Mouse (Mus musculus): ENCODE measurements around the gene Cnpy4.

Cnpy4 gene

GRCm38 (mm10) chr5:138186950-138187638, at the start of gene Cnpy4, which contains the start of gene Taf6:
Cnpy4 (plus strand) TSS chr5:138187485.
Taf6 (minus strand) TSS chr5:138187451.
- no peak for DNase-seq (ENCODE audit: low read depth, low spot score)

- DNase-seq (ENCODE audit: low read depth, low spot score): no peak
These were observed 49.2 kb upstream of the Cnpy4 start for GRCm38 (mm10) chr5:138137935-138138549.

- no peak for DNase-seq (ENCODE audit: low read depth, low spot score)
These were observed 48.7 kb upstream of the Cnpy4 start for GRCm38 (mm10) chr5:138138585-138138984.

- no peak for DNase-seq (ENCODE audit: low read depth, low spot score)
These were observed 32.9 kb upstream of the Cnpy4 start for GRCm38 (mm10) chr5:138154390-138154789.

GRCm38 (mm10) chr5:138155443-138155976, 31.8 kb upstream of the Cnpy4 start, which contains the start of gene Zfp113:
Zfp113 (minus strand) TSS chr5:138155744.
- peak; percentile 85 for DNase-seq (ENCODE audit: low read depth, low spot score)

- no peak for DNase-seq (ENCODE audit: low read depth, low spot score)
These were observed 27.0 kb upstream of the Cnpy4 start for GRCm38 (mm10) chr5:138160224-138160762.

GRCm38 (mm10) chr5:138160842-138161665, 26.2 kb upstream of the Cnpy4 start, which contains the start of gene Cops6:
Cops6 (plus strand) TSS chr5:138161071.
- no peak for DNase-seq (ENCODE audit: low read depth, low spot score)

- DNase-seq (ENCODE audit: low read depth, low spot score): no peak
These were observed 24.2 kb upstream of the Cnpy4 start for GRCm38 (mm10) chr5:138163046-138163445.

- DNase-seq (ENCODE audit: low read depth, low spot score): no peak
These were observed 23.7 kb upstream of the Cnpy4 start for GRCm38 (mm10) chr5:138163610-138164009.

GRCm38 (mm10) chr5:138165594-138165993, 21.7 kb upstream of the Cnpy4 start:
- DNase-seq (ENCODE audit: low read depth, low spot score): no peak

- peak; percentile 84 for DNase-seq (ENCODE audit: low read depth, low spot score)
These were observed 16.2 kb upstream of the Cnpy4 start for GRCm38 (mm10) chr5:138170936-138171561.

- DNase-seq (ENCODE audit: low read depth, low spot score): peak; percentile 87
These were observed 15.4 kb upstream of the Cnpy4 start, which contains the start of the genes Ap4m1 and Mcm7 for GRCm38 (mm10) chr5:138171695-138172491. Ap4m1 (plus strand) TSS chr5:138172002. Mcm7 (minus strand) TSS chr5:138172422.

- no peak for DNase-seq (ENCODE audit: low read depth, low spot score)
These were observed 14.1 kb upstream of the Cnpy4 start for GRCm38 (mm10) chr5:138173217-138173616.

- DNase-seq (ENCODE audit: low read depth, low spot score): no peak
These were observed 499 bp downstream of the Cnpy4 start for GRCm38 (mm10) chr5:138187661-138188306.

- peak; percentile 80 for DNase-seq (ENCODE audit: low read depth, low spot score)
These were observed 6.8 kb downstream of the Cnpy4 start, which contains the start of gene Mblac1 for GRCm38 (mm10) chr5:138193771-138194727. Mblac1 (plus strand) TSS chr5:138194314.

- no peak for DNase-seq (ENCODE audit: low read depth, low spot score)
These were observed 7.6 kb downstream of the Cnpy4 start for GRCm38 (mm10) chr5:138194755-138195345.

GRCm38 (mm10) chr5:138195463-138195862, 8.2 kb downstream of the Cnpy4 start:
- no peak for DNase-seq (ENCODE audit: low read depth, low spot score)

GRCm38 (mm10) chr5:138199576-138199975, 12.3 kb downstream of the Cnpy4 start:
- no peak for DNase-seq (ENCODE audit: low read depth, low spot score)

All from WW6 (cell line).